Mouse (Mus musculus): Measurements from ENCODE around the gene Kazn.

The Kazn gene

GRCm38 (mm10) chr4:142239240-142240126 is at the start of gene Kazn:
Kazn (minus strand) TSS chr4:142239401.
- ChIA-PET POLR2A (interaction anchor here in 3 of 4 experiments (0.5 to 11.4 kb wide), 52 partner anchors 7 to 1039 kb away, joined by 3 to 393 read pairs (median 4); partner anchors contain the start of gene Casp9 (in 1 of the 3)), CTCF (interaction anchor here (0.5 to 4.7 kb wide), 13 partner anchors 9 to 1429 kb away, joined by 3 to 30 read pairs (median 5); partner anchors contain the start of gene Padi3 (in 1 of the 4))

GRCm38 (mm10) chr4:142285471-142285870 is 46.3 kb upstream of the Kazn start:
- CTCF ChIA-PET: interaction anchor here in 3 of 4 experiments (0.5 to 2.6 kb wide), 7 partner anchors 10 to 130 kb away, joined by 3 to 7 read pairs (median 4); no protein-coding TSS in a partner anchor

GRCm38 (mm10) chr4:142283867-142284266 is 44.7 kb upstream of the Kazn start:
- ChIA-PET POLR2A (no interaction called here), CTCF (interaction anchor here in 2 of 4 experiments (1.7 to 2.6 kb wide), 3 partner anchors 8 to 35 kb away, joined by 4 to 7 read pairs (median 4); no protein-coding TSS in a partner anchor)

More at GRCm38 (mm10) chr4:142285471-142285870, 46.3 kb upstream of the Kazn start:
- POLR2A ChIA-PET: interaction anchor here in 1 of 4 experiments (2.1 kb wide), 1 partner anchor 12 kb away, joined by 6 read pairs; no protein-coding TSS in a partner anchor

- POLR2A ChIA-PET: no interaction called here
- CTCF ChIA-PET: interaction anchor here in 1 of 4 experiments (0.7 kb wide), 1 partner anchor 880 kb away, joined by 7 read pairs; no protein-coding TSS in a partner anchor
These were observed 39.0 kb upstream of the Kazn start for GRCm38 (mm10) chr4:142278197-142278575.

- ChIA-PET POLR2A (interaction anchor here in 2 of 4 experiments (0.6 kb wide), 2 partner anchors 32 to 188 kb away, joined by 3 read pairs; no protein-coding TSS in a partner anchor), CTCF (interaction anchor here in 2 of 4 experiments (0.7 to 0.8 kb wide), 2 partner anchors 29 to 880 kb away, joined by 3 to 7 read pairs; no protein-coding TSS in a partner anchor)
These were observed 38.4 kb upstream of the Kazn start for GRCm38 (mm10) chr4:142277481-142278196.

- CTCF ChIA-PET: interaction anchor here (0.5 to 1.9 kb wide), 19 partner anchors 9 to 605 kb away, joined by 3 to 7 read pairs (median 4); partner anchors contain the start of gene Kazn (in 1 of the 4)
- POLR2A ChIA-PET: interaction anchor here in 2 of 4 experiments (0.5 to 1.7 kb wide), 6 partner anchors 55 to 843 kb away, joined by 3 to 5 read pairs (median 3); no protein-coding TSS in a partner anchor
These were observed 36.0 kb upstream of the Kazn start for GRCm38 (mm10) chr4:142275242-142275641.

- POLR2A ChIA-PET: interaction anchor here in 3 of 4 experiments (0.5 to 1.7 kb wide), 6 partner anchors 26 to 938 kb away, joined by 3 to 5 read pairs (median 3); partner anchors contain the start of gene Prdm2 (in 1 of the 3)
- CTCF ChIA-PET: interaction anchor here (0.5 to 1.9 kb wide), 11 partner anchors 9 to 682 kb away, joined by 3 to 7 read pairs (median 4); no protein-coding TSS in a partner anchor
These were observed 35.4 kb upstream of the Kazn start for GRCm38 (mm10) chr4:142274441-142275234.

GRCm38 (mm10) chr4:142271506-142271905 is 32.3 kb upstream of the Kazn start:
- ChIA-PET POLR2A (interaction anchor here in 1 of 4 experiments (0.8 to 1.0 kb wide), 3 partner anchors 33 to 107 kb away, joined by 3 read pairs; no protein-coding TSS in a partner anchor), CTCF (interaction anchor here in 2 of 4 experiments (0.8 to 1.1 kb wide), 2 partner anchors 23 to 77 kb away, joined by 3 to 4 read pairs; no protein-coding TSS in a partner anchor)

GRCm38 (mm10) chr4:142267832-142268231 is 28.6 kb upstream of the Kazn start:
- ChIA-PET CTCF (interaction anchor here in 2 of 4 experiments (0.8 to 1.3 kb wide), 2 partner anchors 19 to 190 kb away, joined by 4 to 8 read pairs; no protein-coding TSS in a partner anchor), POLR2A (interaction anchor here in 2 of 4 experiments (1.2 to 1.6 kb wide), 2 partner anchors 18 to 19 kb away, joined by 3 to 5 read pairs; no protein-coding TSS in a partner anchor)

GRCm38 (mm10) chr4:142267348-142267819 is 28.2 kb upstream of the Kazn start:
- CTCF ChIA-PET: interaction anchor here in 3 of 4 experiments (0.5 to 1.3 kb wide), 6 partner anchors 18 to 790 kb away, joined by 3 to 10 read pairs (median 4); no protein-coding TSS in a partner anchor
- POLR2A ChIA-PET: interaction anchor here in 2 of 4 experiments (0.7 to 1.6 kb wide), 4 partner anchors 18 to 358 kb away, joined by 3 to 8 read pairs (median 4); no protein-coding TSS in a partner anchor

GRCm38 (mm10) chr4:142264335-142264734 is 25.1 kb upstream of the Kazn start:
- POLR2A ChIA-PET: interaction anchor here in 3 of 4 experiments (0.6 to 2.4 kb wide), 9 partner anchors 9 to 1091 kb away, joined by 3 to 12 read pairs (median 4); partner anchors contain the start of gene Kazn (in 1 of the 3)
- CTCF ChIA-PET: interaction anchor here in 3 of 4 experiments (0.6 to 2.5 kb wide), 10 partner anchors 10 to 188 kb away, joined by 3 to 8 read pairs (median 4); no protein-coding TSS in a partner anchor

- CTCF ChIA-PET: no interaction called here
- POLR2A ChIA-PET: interaction anchor here in 1 of 4 experiments (0.6 kb wide), 1 partner anchor 104 kb away, joined by 3 read pairs; no protein-coding TSS in a partner anchor
These were observed 22.5 kb upstream of the Kazn start for GRCm38 (mm10) chr4:142261725-142262124.

GRCm38 (mm10) chr4:142258730-142259129 is 19.5 kb upstream of the Kazn start:
- CTCF ChIA-PET: interaction anchor here in 2 of 4 experiments (0.5 to 0.9 kb wide), 2 partner anchors 10 to 599 kb away, joined by 3 to 5 read pairs; no protein-coding TSS in a partner anchor
- POLR2A ChIA-PET: interaction anchor here in 1 of 4 experiments (1.2 to 1.3 kb wide), 2 partner anchors 10 to 21 kb away, joined by 3 to 7 read pairs; no protein-coding TSS in a partner anchor

- POLR2A ChIA-PET: interaction anchor here in 2 of 4 experiments (0.6 to 3.0 kb wide), 3 partner anchors 11 to 137 kb away, joined by 3 to 11 read pairs (median 7); no protein-coding TSS in a partner anchor
These were observed 14.9 kb upstream of the Kazn start for GRCm38 (mm10) chr4:142254088-142254487.

GRCm38 (mm10) chr4:142251471-142252354 is 12.5 kb upstream of the Kazn start:
- ChIA-PET CTCF (interaction anchor here (0.6 to 3.1 kb wide), 9 partner anchors 24 to 290 kb away, joined by 3 to 25 read pairs (median 5); no protein-coding TSS in a partner anchor), POLR2A (interaction anchor here in 3 of 4 experiments (0.7 to 8.2 kb wide), 12 partner anchors 9 to 183 kb away, joined by 3 to 141 read pairs (median 4); partner anchors contain the start of gene Kazn (in 2 of the 3))

More at GRCm38 (mm10) chr4:142254088-142254487, 14.9 kb upstream of the Kazn start:
- CTCF ChIA-PET: interaction anchor here (0.6 to 2.0 kb wide), 12 partner anchors 7 to 801 kb away, joined by 3 to 7 read pairs (median 3); no protein-coding TSS in a partner anchor

Data from embryonic stem cell, embryonic (primary cell).